Mouse (Mus musculus) heart, adult 8-10 months (tissue): ENCODE results near the gene Gm14288. TPM values are rescaled to one million over a fixed set of nuclear protein-coding genes. Genes with fewer than 3 reads are reported as not detected.
"Not testable (repeated sequence)": the region's sequence is repeated elsewhere in the genome, so short reads cannot be mapped to it uniquely, and the experiment has no call there.

Experiments
- DNase-seq: peaks from one replicate; pipeline ENCODE4 v3.0.0; 2022; ENCODE audit warnings: low spot score
- total RNA-seq, 4 experiments: library from RNA; stranded (reverse); gene quantifications; 2 replicates each; pipeline ENCODE4 v1.2.4; 2022

The Gm14288 gene
- total RNA-seq = 10 to 100 TPM; 12.7 to 25.8 (median 16.0) TPM

DNA sequence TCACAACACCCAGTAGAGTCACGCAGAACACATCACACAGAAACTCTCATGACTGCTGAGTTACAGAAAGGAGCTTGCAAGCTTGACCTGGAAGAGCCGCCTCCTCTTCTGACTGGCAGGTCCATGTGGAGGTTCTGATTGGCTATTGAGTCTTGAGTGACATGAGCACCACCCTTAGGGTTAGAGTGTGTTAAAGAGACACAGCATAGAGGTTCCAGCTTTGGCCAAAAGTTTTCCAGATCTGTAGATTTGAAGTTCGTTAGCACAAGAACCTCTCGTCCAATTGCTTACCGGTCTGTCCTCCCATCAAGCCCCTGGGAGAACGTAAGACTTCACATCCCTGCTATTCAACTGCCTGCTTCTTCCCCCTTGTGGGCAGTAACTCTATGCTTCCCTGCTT, at the start of gene Gm14288:
Gm14288 (minus strand) TSS at position 101 of the 400 bp plus-strand sequence.
- DNase-seq = not testable (repeated sequence)

DNA sequence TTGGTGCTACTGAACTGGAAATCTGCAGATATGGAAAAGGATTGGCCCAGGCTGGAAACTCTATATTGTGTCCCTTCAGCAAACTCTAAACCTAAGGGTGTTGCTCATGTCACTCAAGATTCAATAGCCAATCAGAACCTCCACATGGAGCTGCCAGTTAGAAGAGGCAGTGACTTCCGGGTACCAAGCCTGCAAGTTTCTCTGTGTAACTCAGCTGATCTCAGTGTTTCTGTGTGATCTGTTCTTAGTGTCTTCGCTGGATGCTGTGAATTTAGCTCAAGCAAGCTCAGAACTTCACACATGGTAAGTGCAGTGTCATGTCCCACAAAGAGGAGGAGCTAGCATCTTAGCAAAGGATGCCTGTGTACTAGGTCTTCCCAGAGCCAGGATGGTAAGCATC, 59.7 kb downstream of the Gm14288 start, which contains the start of gene Gm2007:
Gm2007 (plus strand) TSS at position 301 of the 400 bp plus-strand sequence.
- DNase-seq = not testable (repeated sequence)

Other genes starting within 250 kb of the Gm14288 start
- under 1 TPM in 1 of 4 experiments, not detected in 3; 0.20 TPM for gene Gm11007, start 157.1 kb downstream of the Gm14288 start, total RNA-seq
- gene Zfp969, start 97.4 kb downstream of the Gm14288 start, total RNA-seq = 10 to 100 TPM in 2 of 4 experiments, not detected in 2; 27.7 to 54.6 TPM
- gene Gm2007, start 59.6 kb downstream of the Gm14288 start, total RNA-seq = under 1 TPM in 1 of 4 experiments, not detected in 3; 0.20 TPM
- gene Gm6710, start 68.1 kb upstream of the Gm14288 start, total RNA-seq = 10 to 100 TPM; 12.7 to 20.3 (median 16.4) TPM
- gene Zfp966, start 130.0 kb upstream of the Gm14288 start, total RNA-seq = 10 to 100 TPM; 15.1 to 17.9 (median 16.4) TPM
- gene Gm2026, start 164.2 kb upstream of the Gm14288 start, total RNA-seq = 10 to 100 TPM; 18.0 to 24.9 (median 20.5) TPM